Mouse (Mus musculus) embryonic facial prominence, embryonic 12.5 days (tissue): Measurements from ENCODE around the gene Agap2. TPM values are rescaled to one million over a fixed set of nuclear protein-coding genes. Genes with fewer than 3 reads are reported as not detected.

Experiments used
- ATAC-seq: fragments of 200-750 bp; cut with Nextera tagmentation; 2 replicates; pipeline ENCODE4 v1.8.0; 2017; ENCODE audit not compliant: insufficient number of reproducible peaks, insufficient read depth, low FRiP score, low TSS enrichment
- H3K27ac ChIP-seq: fragments of 300-500 bp; sonication (generic); 2 replicates; pipeline ENCODE4 v1.5.1; 2016; ENCODE audit warnings: mild to moderate bottlenecking
- H3K27me3 ChIP-seq: fragments of 300-500 bp; sonication (generic); 2 replicates; pipeline ENCODE4 v1.6.1; 2016; ENCODE audit warnings: mild to moderate bottlenecking, moderate library complexity
- H3K36me3 ChIP-seq: fragments of 300-500 bp; sonication (generic); 2 replicates; pipeline ENCODE4 v1.6.1; 2016; ENCODE audit warnings: mild to moderate bottlenecking
- H3K4me1 ChIP-seq: fragments of 300-500 bp; sonication (generic); 2 replicates; pipeline ENCODE4 v1.6.1; 2016
- H3K4me2 ChIP-seq: fragments of 300-500 bp; sonication (generic); replicated peaks from 2 replicates; pipeline ENCODE4 v1.6.1; 2016; ENCODE audit warnings: mild to moderate bottlenecking, moderate library complexity
- H3K4me3 ChIP-seq: fragments of 300-500 bp; sonication (generic); 2 replicates; pipeline ENCODE4 v1.5.1; 2016; ENCODE audit warnings: mild to moderate bottlenecking
- H3K9ac ChIP-seq: fragments of 300-500 bp; sonication (generic); 2 replicates; pipeline ENCODE4 v1.6.1; 2016; ENCODE audit warnings: mild to moderate bottlenecking, moderate library complexity
- H3K9me3 ChIP-seq: fragments of 300-500 bp; sonication (generic); 2 replicates; pipeline ENCODE4 v1.6.1; 2016; ENCODE audit warnings: mild to moderate bottlenecking, moderate library complexity
- WGBS: fragments of 180-500 bp; shearing (Covaris S2); methylation state at CpG from one replicate; pipeline ENCODE4 v1.1.7; 2016; 5-methylcytosine and 5-hydroxymethylcytosine counted together
- polyA plus RNA-seq: library from polyadenylated mRNA; unstranded; fragments of >200 nt; fragmentation: Nextera tagmentation; extraction: Ambion mirVana; gene quantifications from 2 replicates; pipeline ENCODE4 v1.2.1, GENCODE M21; 2016

Agap2 gene
- polyA plus RNA-seq, 1 experiment from 2014 or later: 0.82 TPM

DNA sequence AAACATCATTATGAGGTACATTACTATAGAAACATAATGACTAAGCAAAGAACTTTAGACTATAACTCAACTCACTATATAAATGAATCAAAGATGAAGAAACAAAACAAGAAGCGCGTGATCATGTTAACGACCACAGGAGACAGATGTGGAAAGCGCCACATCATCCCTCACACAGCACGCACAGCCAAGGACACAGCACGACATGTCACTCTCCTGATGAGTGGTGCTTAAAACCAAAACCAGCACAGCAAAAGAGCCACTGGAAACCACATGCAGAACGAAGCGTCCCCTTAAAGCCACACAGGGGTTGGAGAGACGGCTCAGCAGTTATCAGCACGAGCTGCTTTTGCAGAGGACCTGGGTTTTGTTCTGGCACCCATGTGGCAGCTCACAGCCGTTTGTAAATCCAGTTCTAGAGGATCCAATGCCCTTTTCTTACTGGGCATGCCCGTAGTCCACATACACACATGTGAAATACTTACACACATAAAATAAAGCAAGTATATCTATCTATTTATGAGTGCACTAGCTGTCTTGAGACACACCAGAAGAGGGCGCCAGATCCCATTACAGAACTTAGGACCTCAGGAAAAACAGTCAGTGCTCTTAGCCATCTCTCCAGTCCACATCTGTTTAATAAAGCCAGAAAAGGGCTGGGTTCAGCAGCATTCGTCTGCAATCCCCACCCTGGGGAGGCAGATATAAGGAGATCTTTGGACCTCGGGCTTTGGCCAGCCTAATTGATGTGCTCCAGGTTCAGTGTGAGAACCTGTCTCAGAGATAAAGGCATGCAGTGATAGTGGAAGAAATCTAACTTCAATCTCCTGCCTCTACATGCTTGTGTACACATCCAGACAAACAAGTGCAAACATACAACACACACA, 36.2 kb downstream of the Agap2 start:
- Histone ChIP-seq H3K4me1 (no peaks in the 10 kb centered on the region), H3K27ac (no peak overlapping the region), H3K4me3 (no peak overlapping the region), H3K9ac (no peak overlapping the region), H3K36me3 (peaks cover 22% of the 10 kb centered on the region), H3K9me3 (no peaks in the 10 kb centered on the region), H3K27me3 (no peaks in the 10 kb centered on the region), H3K4me2 (no peak overlapping the region)
- 89% methylated on average over 15 of the region's 15 CpGs for WGBS
- ATAC-seq: no peak

- WGBS: 93% methylated on average over 11 of the region's 11 CpGs
- Histone ChIP-seq H3K9ac (no peak overlapping the region), H3K9me3 (no peaks in the 10 kb centered on the region), H3K36me3 (peaks cover 38% of the 10 kb centered on the region), H3K4me2 (no peak overlapping the region), H3K4me3 (no peak overlapping the region), H3K27me3 (no peaks in the 10 kb centered on the region), H3K27ac (no peak overlapping the region), H3K4me1 (no peaks in the 10 kb centered on the region)
- no peak for ATAC-seq
Observed at GRCm38 (mm10) chr10:127114408-127114807, 39.3 kb downstream of the Agap2 start.

DNA sequence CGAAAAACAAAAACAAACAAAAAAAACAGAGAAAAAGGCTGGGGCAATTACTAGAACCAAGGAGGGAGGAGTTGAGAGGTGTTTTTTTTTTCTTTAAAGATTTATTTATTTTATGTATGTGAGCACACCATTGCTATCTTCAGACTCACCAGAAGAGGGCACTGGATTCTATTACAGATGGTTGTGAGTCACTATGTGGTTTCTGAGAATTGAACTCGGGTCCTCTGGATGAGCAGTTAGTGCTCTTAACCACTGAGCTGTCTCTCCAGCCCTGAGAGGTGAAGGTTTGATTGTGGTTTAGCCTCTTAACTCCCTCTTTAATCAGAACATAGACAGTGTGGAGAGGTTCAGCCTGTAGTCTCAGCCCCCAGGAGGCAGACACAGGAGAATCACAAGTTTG, 40.0 kb downstream of the Agap2 start:
- H3K9ac ChIP-seq: no peak overlapping the region
- 78% methylated on average over 2 of the region's 2 CpGs for WGBS
- no peaks in the 10 kb centered on the region for H3K27me3 ChIP-seq
- H3K4me1 ChIP-seq: peaks cover 2% of the 10 kb centered on the region; the same call in 1 of the 2 replicates
- H3K27ac ChIP-seq: no peak overlapping the region
- H3K36me3 ChIP-seq: peaks cover 38% of the 10 kb centered on the region
- no peaks in the 10 kb centered on the region for H3K9me3 ChIP-seq
- no peak overlapping the region for H3K4me2 ChIP-seq
- ATAC-seq: no peak
- H3K4me3 ChIP-seq: no peak overlapping the region

DNA sequence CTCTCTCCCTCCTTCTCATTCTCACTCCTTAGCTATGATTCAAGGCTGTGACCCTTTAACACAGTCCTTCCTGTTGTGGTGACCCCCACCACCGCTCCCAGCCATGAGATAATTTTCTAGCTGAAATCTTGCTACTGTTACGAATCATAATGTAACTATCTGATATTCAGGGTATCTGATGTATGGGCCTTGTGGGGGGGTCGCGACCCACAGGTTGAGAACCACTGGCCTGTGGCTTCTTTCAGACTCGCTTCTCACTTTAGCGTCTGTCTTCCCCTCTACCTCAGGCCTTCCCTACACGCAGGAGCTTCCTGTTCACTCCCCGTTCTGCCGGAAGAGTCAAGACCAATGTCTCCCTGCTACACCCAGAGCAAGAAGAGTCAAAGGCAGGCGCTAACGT, 43.4 kb downstream of the Agap2 start:
- no peaks in the 10 kb centered on the region for H3K9me3 ChIP-seq
- no peak overlapping the region for H3K9ac ChIP-seq
- H3K4me3 ChIP-seq: no peak overlapping the region
- no peak overlapping the region for H3K4me2 ChIP-seq
- H3K27ac ChIP-seq: no peak overlapping the region
- H3K27me3 ChIP-seq: no peaks in the 10 kb centered on the region
- ATAC-seq: no peak
- peaks cover 33% of the 10 kb centered on the region for H3K36me3 ChIP-seq
- H3K4me1 ChIP-seq: peaks cover 7% of the 10 kb centered on the region; the same call in 1 of the 2 replicates
- WGBS: 92% methylated on average over 11 of the region's 11 CpGs

GRCm38 (mm10) chr10:127119229-127119628, 44.1 kb downstream of the Agap2 start:
- Histone ChIP-seq H3K4me2 (no peak overlapping the region), H3K9me3 (no peaks in the 10 kb centered on the region), H3K4me1 (peaks cover 7% of the 10 kb centered on the region; the same call in 1 of the 2 replicates), H3K4me3 (no peak overlapping the region), H3K9ac (no peak overlapping the region), H3K27me3 (no peaks in the 10 kb centered on the region), H3K36me3 (peaks cover 33% of the 10 kb centered on the region), H3K27ac (no peak overlapping the region)
- 90% methylated on average over 10 of the region's 10 CpGs for WGBS
- no peak for ATAC-seq

DNA sequence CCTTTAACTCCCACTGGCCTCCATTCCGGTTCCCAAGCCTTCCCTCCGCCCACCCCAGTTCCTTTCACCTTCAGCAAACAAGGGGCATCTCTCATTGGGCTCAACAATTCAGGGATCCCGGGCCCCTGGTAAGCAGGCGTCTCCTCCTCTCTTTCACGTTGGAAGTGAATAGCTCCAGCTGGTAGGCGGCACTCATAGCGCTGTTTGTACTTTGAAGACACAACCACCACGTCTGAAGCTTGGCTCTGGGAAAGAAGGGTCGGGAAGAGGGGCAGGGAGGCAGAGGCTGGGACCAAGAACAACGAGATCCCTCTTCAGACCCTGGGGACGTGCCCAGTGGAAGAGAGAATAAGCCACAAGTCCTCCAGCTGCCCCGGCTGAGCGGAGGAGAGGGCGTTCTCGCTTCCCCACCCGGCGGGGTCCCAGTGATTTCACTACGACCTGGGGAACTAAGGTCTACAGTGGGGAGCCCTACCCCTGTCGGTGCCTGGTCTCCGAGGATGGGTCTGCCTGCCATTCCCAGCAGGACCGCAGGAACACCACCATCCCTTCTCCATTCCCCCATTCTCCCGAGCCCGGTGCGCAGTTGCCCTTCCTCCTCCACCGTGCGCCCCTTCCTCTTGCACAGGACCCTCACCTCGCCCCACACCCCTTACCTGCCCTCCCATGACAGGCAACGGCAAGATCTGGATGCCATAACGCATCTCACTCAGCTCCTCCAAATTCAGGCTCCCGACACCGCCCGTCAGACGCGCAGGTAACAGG, 45.4 kb downstream of the Agap2 start:
- 3% methylated on average over 34 of the region's 34 CpGs for WGBS
- H3K4me2 ChIP-seq: peak overlapping the region; percentile 88
- H3K4me1 ChIP-seq: peaks cover 7% of the 10 kb centered on the region; the same call in 1 of the 2 replicates
- no peaks in the 10 kb centered on the region for H3K9me3 ChIP-seq
- ATAC-seq: peak; percentile 22
- H3K9ac ChIP-seq: peak overlapping the region; percentile 73
- no peaks in the 10 kb centered on the region for H3K27me3 ChIP-seq
- H3K4me3 ChIP-seq: peak overlapping the region; percentile 86
- peaks cover 29% of the 10 kb centered on the region for H3K36me3 ChIP-seq
- no peak overlapping the region for H3K27ac ChIP-seq

- Histone ChIP-seq H3K4me1 (peaks cover 7% of the 10 kb centered on the region; the same call in 1 of the 2 replicates), H3K36me3 (peaks cover 23% of the 10 kb centered on the region), H3K27me3 (no peaks in the 10 kb centered on the region), H3K9ac (peak within 1 kb of the TSS; percentile 73), H3K9me3 (no peaks in the 10 kb centered on the region), H3K27ac (no peak within 1 kb of the TSS), H3K4me3 (peak within 1 kb of the TSS; percentile 86), H3K4me2 (peak within 1 kb of the TSS; percentile 88)
- under 1% methylated on average over 19 of the region's 19 CpGs for WGBS
- peak; percentile 94 for ATAC-seq
Observed at GRCm38 (mm10) chr10:127121066-127121477, 46.0 kb downstream of the Agap2 start, which contains the start of gene Os9. Gene Os9, minus strand, starts transcription at chr10:127121131.

DNA sequence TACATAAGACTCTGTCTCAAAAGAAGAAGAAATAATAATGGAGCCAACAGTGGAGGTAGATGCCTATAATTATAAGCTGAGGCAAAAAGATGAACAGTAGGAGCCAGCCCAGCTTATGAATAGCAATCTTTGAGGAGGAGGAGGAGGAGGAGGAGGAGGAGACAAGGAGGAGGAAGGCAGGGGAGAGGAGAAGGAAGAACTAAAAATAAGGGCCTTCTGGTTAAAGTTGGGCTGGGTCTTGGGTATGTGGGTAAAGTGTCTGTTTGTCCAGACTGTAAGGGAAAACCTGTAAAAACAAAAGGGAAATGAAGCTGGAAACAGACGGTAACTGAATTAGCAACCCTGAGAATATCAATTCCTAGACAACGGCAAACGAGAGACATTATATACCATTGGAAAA, 46.9 kb downstream of the Agap2 start:
- Histone ChIP-seq H3K9me3 (no peaks in the 10 kb centered on the region), H3K4me1 (peaks cover 7% of the 10 kb centered on the region; the same call in 1 of the 2 replicates), H3K27ac (no peak overlapping the region), H3K4me2 (no peak overlapping the region), H3K36me3 (peaks cover 20% of the 10 kb centered on the region), H3K27me3 (no peaks in the 10 kb centered on the region), H3K4me3 (no peak overlapping the region), H3K9ac (no peak overlapping the region)
- ATAC-seq: no peak
- 67% methylated on average over 3 of the region's 3 CpGs for WGBS

DNA sequence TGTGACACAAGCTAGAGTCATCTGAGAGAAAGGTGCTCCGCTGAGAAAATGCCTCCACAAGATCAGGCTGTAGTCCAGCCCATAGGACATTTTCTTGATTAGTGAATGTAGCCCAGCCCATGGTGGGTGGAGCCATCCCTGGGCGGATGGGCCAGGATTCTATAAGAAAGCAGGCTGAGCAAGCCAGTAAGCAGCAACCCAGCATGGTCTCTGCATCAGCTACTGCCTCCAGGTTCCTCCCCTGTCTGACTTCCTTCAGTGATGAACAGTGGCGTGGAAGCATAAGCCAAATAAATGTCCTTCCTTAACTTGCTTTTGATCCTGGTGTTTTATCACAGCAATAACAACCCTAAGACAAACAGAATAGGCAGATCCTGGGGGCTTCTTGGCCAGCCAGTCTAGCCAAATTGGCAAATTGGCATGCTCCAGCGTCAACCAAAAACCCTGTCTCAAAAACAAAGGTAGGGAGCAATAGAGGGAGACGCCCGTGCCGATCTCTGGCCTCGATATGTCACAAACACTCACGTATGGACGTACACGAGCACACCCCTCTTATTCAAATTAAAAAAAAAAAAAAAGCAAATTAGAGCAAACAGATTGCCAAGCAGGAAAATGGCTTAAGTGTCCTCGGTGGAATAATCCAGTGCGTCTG, 47.8 kb downstream of the Agap2 start:
- Histone ChIP-seq H3K9me3 (no peaks in the 10 kb centered on the region), H3K36me3 (peaks cover 11% of the 10 kb centered on the region), H3K27me3 (no peaks in the 10 kb centered on the region), H3K4me2 (peak overlapping the region; percentile 48), H3K4me1 (peaks cover 7% of the 10 kb centered on the region; the same call in 1 of the 2 replicates), H3K27ac (no peak overlapping the region), H3K4me3 (peak overlapping the region; percentile 25), H3K9ac (no peak overlapping the region)
- WGBS: 11% methylated on average over 13 of the region's 13 CpGs
- no peak for ATAC-seq

GRCm38 (mm10) chr10:127123436-127123805, 48.3 kb downstream of the Agap2 start:
- Histone ChIP-seq H3K27ac (no peak overlapping the region), H3K36me3 (peaks cover 6% of the 10 kb centered on the region; the same call in 1 of the 2 replicates), H3K9me3 (no peaks in the 10 kb centered on the region), H3K4me2 (peak overlapping the region; percentile 48), H3K4me3 (peak overlapping the region; percentile 25), H3K9ac (no peak overlapping the region), H3K27me3 (no peaks in the 10 kb centered on the region), H3K4me1 (peaks cover 7% of the 10 kb centered on the region; the same call in 1 of the 2 replicates)
- ATAC-seq: no peak
- WGBS: 6% methylated on average over 4 of the region's 4 CpGs

DNA sequence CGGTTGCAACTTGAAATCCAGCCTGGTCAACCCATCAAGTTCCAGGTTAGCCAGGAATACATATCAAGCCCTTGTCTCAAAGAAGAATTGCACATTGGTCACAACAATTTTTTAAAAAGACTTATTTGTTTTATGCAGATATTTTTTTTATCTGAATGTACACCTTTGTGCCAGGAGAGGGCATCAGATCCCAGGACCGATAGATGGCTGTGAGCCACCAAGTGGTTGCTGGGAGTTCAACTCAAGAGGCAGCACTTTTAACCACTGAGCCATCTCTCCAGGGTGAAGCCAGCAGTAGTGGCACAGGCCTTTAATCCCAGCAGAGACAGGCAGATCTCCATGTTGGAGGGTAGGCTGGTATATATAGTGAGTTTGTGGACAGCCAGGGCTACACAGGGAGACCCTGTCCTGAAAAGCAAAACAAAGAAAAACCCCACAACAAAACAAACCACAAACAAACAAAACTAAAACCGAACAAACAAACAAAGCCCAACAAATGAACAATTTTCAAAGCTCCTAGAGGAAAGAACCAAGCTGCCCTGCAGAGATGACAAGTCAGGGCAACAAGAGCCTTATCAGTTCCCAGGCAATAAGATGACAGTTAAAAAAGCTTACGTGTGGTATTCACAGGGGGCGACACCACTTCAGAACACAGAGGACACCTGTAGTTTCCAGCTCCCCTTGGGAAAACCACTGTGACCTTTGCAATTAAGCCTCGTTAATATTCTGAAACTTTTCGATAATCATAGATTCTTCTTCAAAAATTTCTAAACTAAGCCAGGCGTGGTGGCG, 50.3 kb downstream of the Agap2 start:
- no peaks in the 10 kb centered on the region for H3K9me3 ChIP-seq
- H3K9ac ChIP-seq: no peak overlapping the region
- H3K4me2 ChIP-seq: no peak overlapping the region
- no peak overlapping the region for H3K4me3 ChIP-seq
- 73% methylated on average over 9 of the region's 9 CpGs for WGBS
- no peaks in the 10 kb centered on the region for H3K36me3 ChIP-seq
- H3K4me1 ChIP-seq: peaks cover 2% of the 10 kb centered on the region; the same call in 1 of the 2 replicates
- H3K27me3 ChIP-seq: no peaks in the 10 kb centered on the region
- ATAC-seq: no peak
- H3K27ac ChIP-seq: no peak overlapping the region
